Comparison of ENCODE assay signal across 7 mouse cellular contexts in the genomic region with DNA sequence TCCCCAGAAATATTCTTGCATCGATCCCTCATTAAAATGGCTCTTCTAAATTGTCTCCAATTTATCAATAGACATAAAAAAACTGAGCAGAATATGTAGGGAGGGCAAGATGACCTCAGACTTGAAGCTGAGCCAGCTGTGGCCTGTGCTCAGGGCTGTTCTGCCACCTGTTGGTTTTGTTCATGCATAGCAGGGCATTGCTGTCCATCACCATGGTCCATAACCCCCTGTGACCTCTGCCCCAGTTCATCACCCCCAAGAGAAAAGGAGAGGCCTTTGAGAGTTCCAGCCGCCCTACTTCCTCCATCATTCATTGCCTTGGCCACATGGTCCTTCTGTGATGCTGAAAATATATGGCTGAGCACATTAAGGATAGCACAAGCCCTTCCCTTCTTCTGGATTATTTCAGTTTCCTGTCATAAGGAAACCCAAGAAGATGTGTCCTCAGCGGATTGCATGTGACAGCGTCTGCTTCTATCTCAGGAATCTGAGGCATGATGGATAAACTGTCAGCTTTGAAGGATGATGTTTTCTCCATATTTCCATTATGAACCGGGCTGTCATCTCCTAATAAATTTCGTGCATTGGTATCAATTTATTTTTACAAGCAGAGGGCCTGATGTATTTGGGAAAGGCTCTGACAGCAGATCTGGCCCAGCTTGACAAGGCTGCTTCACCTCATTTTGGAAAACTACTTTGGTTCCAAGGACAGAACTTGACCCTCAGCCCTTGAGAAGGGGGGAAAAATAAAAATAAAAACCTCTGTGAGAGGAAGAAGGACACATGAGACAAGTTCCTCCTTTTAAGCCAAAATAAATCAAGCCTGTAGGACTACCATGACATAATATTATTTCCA.
DNase-seq lines count a peak whose midpoint lies in the region; TF ChIP-seq lines count a peak whose summit lies in the region.

No protein-coding gene starts in this region.

- H3K36me3 ChIP-seq in testis, adult 2 months (ENCODE audit: control insufficient read depth, insufficient read depth, low read length) = no peaks in the 10 kb centered on the region

- H3K4me1 ChIP-seq in testis, adult 2 months (ENCODE audit: control insufficient read depth, insufficient read depth, low read length) = no peaks in the 10 kb centered on the region

- H3K4me3 ChIP-seq in testis, adult 2 months (ENCODE audit: control insufficient read depth, low read depth, low read length) = no peak overlapping the region

- H3K27me3 ChIP-seq in testis, adult 2 months (ENCODE audit: control insufficient read depth, insufficient read depth, low read length) = no peaks in the 10 kb centered on the region

- no peak overlapping the region for H3K27ac ChIP-seq in testis, adult 2 months (ENCODE audit: control insufficient read depth, insufficient read depth, low read depth, low read length)

- no peak for DNase-seq in testis, postnatal 14 days (ENCODE audit: low spot score)
- peak; percentile 76 for DNase-seq in embryo, embryonic 11 days
- peak; percentile 57 to 76 for DNase-seq in kidney, postnatal 36 days
- peak; percentile 24 for DNase-seq in yolk sac, embryonic 10.5 days (ENCODE audit: low spot score)
- DNase-seq in layer of hippocampus, postnatal 14 days (ENCODE audit: low spot score in 2 of 2) = no peak
- DNase-seq in urinary bladder, postnatal 10 days (ENCODE audit: low spot score) = no peak

- TF ChIP-seq CTCF in testis, adult 2 months (IDR thresholded peaks at IDR 0.05; ENCODE audit: control insufficient read depth, insufficient read depth, insufficient replicate concordance, low read depth, low read length) = peak; percentile 42; the same call in 1 of the 2 replicates

- TF ChIP-seq POLR2A in testis, adult 2 months (IDR thresholded peaks at IDR 0.05; ENCODE audit: control insufficient read depth, low read depth, low read length) = no peak

Comparison
In these comparisons a context has a peak if more than half of its experiments do, and no peak if none do; other contexts are left out.
1. DNase-seq: peak in embryo, embryonic 11 days (single experiment), kidney, postnatal 36 days (2 of 2) and yolk sac, embryonic 10.5 days (single experiment); none in testis, postnatal 14 days (single experiment), layer of hippocampus, postnatal 14 days (0 of 2) and urinary bladder, postnatal 10 days (single experiment).